Mouse (Mus musculus): ENCODE data around the gene Tex261.

- TF ChIP-seq CTCF (IDR thresholded peaks at IDR 0.05; ENCODE audit: control insufficient read depth, insufficient read depth, insufficient replicate concordance, low read depth, low read length) (peak; percentile 57; the same call in 1 of the 2 replicates), POLR2A (IDR thresholded peaks at IDR 0.05; ENCODE audit: control insufficient read depth, low read depth, low read length) (no peak)
These were observed 25.4 kb downstream of the Tex261 start for GRCm38 (mm10) chr6:83750171-83750684.

All from testis, adult 2 months (tissue).